Mouse (Mus musculus): Measurements from ENCODE around the gene Cstf3.

DNA sequence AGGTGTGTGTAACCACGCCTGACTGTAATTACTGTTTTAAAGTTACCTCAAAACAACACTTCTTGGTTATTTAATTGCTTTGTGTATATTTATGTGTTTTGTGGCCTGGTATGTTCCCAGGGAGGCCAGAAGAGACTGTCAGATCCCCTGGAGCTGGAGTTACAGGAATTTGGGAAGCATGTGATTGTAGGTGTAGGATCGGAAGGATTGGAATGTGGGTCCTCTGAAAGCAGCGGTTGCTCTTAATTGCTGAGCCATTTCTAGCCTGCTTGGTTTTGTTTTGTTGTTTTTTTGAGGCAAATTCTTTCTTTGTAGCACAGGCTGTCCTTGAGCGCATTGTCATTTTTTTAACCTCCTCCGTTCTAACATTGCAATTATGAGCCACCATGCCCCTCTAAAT is 14.4 kb downstream of the Cstf3 start:
- TF ChIP-seq GATA1 (IDR thresholded peaks at IDR 0.05; ENCODE audit: low read depth, low read length), result no peak
- no peak for TF ChIP-seq CTCF (IDR thresholded peaks at IDR 0.05 in 2 of 3, conservative IDR thresholded peaks at IDR 0.05 in 1 of 3; ENCODE audit: control insufficient read depth in 1 of 3, insufficient read depth in 1 of 3, low read depth in 2 of 3, low read length in 3 of 3, poor library complexity in 1 of 3, severe bottlenecking in 1 of 3)
- TF ChIP-seq MYC (IDR thresholded peaks at IDR 0.05; ENCODE audit: low read depth, low read length), result no peak
- no peak for TF ChIP-seq POLR2A (IDR thresholded peaks at IDR 0.05; ENCODE audit: control insufficient read depth in 1 of 2, insufficient read depth in 1 of 2, low read depth in 1 of 2, low read length in 2 of 2, poor library complexity in 1 of 2)
- no peak for TF ChIP-seq CHD1 (IDR thresholded peaks at IDR 0.05; ENCODE audit: low read depth, low read length)
- TF ChIP-seq TCF12 (IDR thresholded peaks at IDR 0.05; ENCODE audit: low read depth, low read length), result no peak
- no peak for TF ChIP-seq EP300 (IDR thresholded peaks at IDR 0.05; ENCODE audit: low read depth in 1 of 2, low read length in 2 of 2)
- no peak for TF ChIP-seq CHD2 (IDR thresholded peaks at IDR 0.05; ENCODE audit: low read length)
- TF ChIP-seq MAX (IDR thresholded peaks at IDR 0.05; ENCODE audit: low read length), result no peak
- no peak for TF ChIP-seq POLR2AphosphoS2 (IDR thresholded peaks at IDR 0.05; ENCODE audit: low read length)
- TF ChIP-seq NRF1 (IDR thresholded peaks at IDR 0.05; ENCODE audit: insufficient read depth, low read depth, low read length, poor library complexity, severe bottlenecking), result no peak
- no peak for TF ChIP-seq USF1 (IDR thresholded peaks at IDR 0.05; ENCODE audit: low read depth, low read length)
- no peak for TF ChIP-seq JUND (IDR thresholded peaks at IDR 0.05; ENCODE audit: low read depth, low read length)

Data from MEL (cell line).